Comparison of ENCODE assay signal across 9 mouse cellular contexts in genomic region chr15:94544052-94544636, GRCm38 (mm10). TPM values are rescaled to one million over a fixed set of nuclear protein-coding genes. Genes with fewer than 3 reads are reported as not detected.
DNase-seq lines count a peak whose midpoint lies in the region; ATAC-seq and TF ChIP-seq lines count a peak whose summit lies in the region.
"Had no signal": no experiment of that assay in that cellular context is flagged by ENCODE, and none has a peak within 500 bp of the region (broad histone marks: within the 10 kb centered on the region; RNA-seq: fewer than 3 reads in every experiment).

No protein-coding gene starts in this region.

- H3K79me2 ChIP-seq in C2C12 (ENCODE audit: control insufficient read depth, insufficient read depth): no peaks in the 10 kb centered on the region

- ATAC-seq in heart, embryonic 11.5 days (replicated peaks; ENCODE audit: insufficient number of reproducible peaks, low FRiP score, low TSS enrichment): no peak
- no peak for ATAC-seq in forebrain, embryonic 12.5 days (ENCODE audit: low FRiP score)
- no peak for ATAC-seq in liver, embryonic 13.5 days (ENCODE audit: low read depth)

- H3ac ChIP-seq in C2C12 (ENCODE audit: control insufficient read depth, insufficient read length, low read depth): peak overlapping the region; percentile 85

- WGBS in heart, embryonic 11.5 days (ENCODE audit: insufficient replicate concordance): 44% methylated on average over 9 of the region's 9 CpGs
- WGBS in forebrain, embryonic 12.5 days: 39% methylated on average over 9 of the region's 9 CpGs
- WGBS in liver, embryonic 13.5 days (ENCODE audit: insufficient replicate concordance): 32% methylated on average over 9 of the region's 9 CpGs

- no peak overlapping the region for H3K27ac ChIP-seq in heart, embryonic 11.5 days (ENCODE audit: low read depth, low read length)
- no peak overlapping the region for H3K27ac ChIP-seq in forebrain, embryonic 12.5 days
- H3K27ac ChIP-seq in liver, embryonic 13.5 days: peak overlapping the region; percentile 32; the same call in 1 of the 2 replicates

- peaks cover 2% of the 10 kb centered on the region for H3K79me3 ChIP-seq in C2C12 (ENCODE audit: low read depth)

- no peaks in the 10 kb centered on the region for H3K9me3 ChIP-seq in heart, embryonic 11.5 days (replicated peaks; ENCODE audit: control insufficient read depth, low read length)
- H3K9me3 ChIP-seq in forebrain, embryonic 12.5 days: no peaks in the 10 kb centered on the region
- H3K9me3 ChIP-seq in liver, embryonic 13.5 days (replicated peaks): no peaks in the 10 kb centered on the region

- no peaks in the 10 kb centered on the region for H3K36me3 ChIP-seq in heart, embryonic 11.5 days (ENCODE audit: control insufficient read depth, insufficient read depth, low read length)
- no peaks in the 10 kb centered on the region for H3K36me3 ChIP-seq in C2C12 (ENCODE audit: control insufficient read depth, insufficient read depth)
- no peaks in the 10 kb centered on the region for H3K36me3 ChIP-seq in forebrain, embryonic 12.5 days (replicated peaks)
- H3K36me3 ChIP-seq in liver, embryonic 13.5 days: peaks cover 2% of the 10 kb centered on the region; the same call in 1 of the 2 replicates

- H3K27me3 ChIP-seq in heart, embryonic 11.5 days (ENCODE audit: control insufficient read depth, insufficient read depth, low read length): no peaks in the 10 kb centered on the region
- H3K27me3 ChIP-seq in C2C12 (ENCODE audit: control insufficient read depth, insufficient read depth, insufficient read length): no peaks in the 10 kb centered on the region
- no peaks in the 10 kb centered on the region for H3K27me3 ChIP-seq in forebrain, embryonic 12.5 days
- H3K27me3 ChIP-seq in liver, embryonic 13.5 days: no peaks in the 10 kb centered on the region
- H3K27me3 ChIP-seq: Patski had no signal

- intact Hi-C loops in heart, postnatal 36 days (cut with DNase I): loop anchor here (5.0 kb wide), 1 partner anchor 48 kb away; no protein-coding TSS in a partner anchor

- no peak for DNase-seq in heart, postnatal 36 days
- DNase-seq in liver, embryonic 13.5 days: no peak
- no peak for DNase-seq in frontal cortex, postnatal 36 days (ENCODE audit: low spot score in 2 of 2)
- no peak for DNase-seq in gastrocnemius, adult 8-10 months (ENCODE audit: low spot score in 2 of 2)
- DNase-seq in right cerebral cortex, postnatal 14 days: no peak

- H3K9ac ChIP-seq in heart, embryonic 11.5 days (ENCODE audit: low read depth, low read length): peak overlapping the region; percentile 75
- H3K9ac ChIP-seq in forebrain, embryonic 12.5 days: peak overlapping the region; percentile 60
- peak overlapping the region; percentile 72 for H3K9ac ChIP-seq in liver, embryonic 13.5 days

- peak overlapping the region; percentile 65 for H3K4me2 ChIP-seq in heart, embryonic 11.5 days
- peak overlapping the region; percentile 67 for H3K4me2 ChIP-seq in forebrain, embryonic 12.5 days
- H3K4me2 ChIP-seq in liver, embryonic 13.5 days: peak overlapping the region; percentile 80

- no peak for TF ChIP-seq CTCF in C2C12 (IDR thresholded peaks at IDR 0.05; ENCODE audit: control insufficient read depth, insufficient read depth, insufficient read length)

- H3K4me1 ChIP-seq in heart, embryonic 11.5 days (ENCODE audit: control insufficient read depth, insufficient read depth, low read length): peaks cover 5% of the 10 kb centered on the region
- H3K4me1 ChIP-seq in forebrain, embryonic 12.5 days: peaks cover 5% of the 10 kb centered on the region; the same call in 1 of the 2 replicates
- peaks cover 20% of the 10 kb centered on the region for H3K4me1 ChIP-seq in liver, embryonic 13.5 days (replicated peaks)

- peak overlapping the region; percentile 71 for H3K4me3 ChIP-seq in heart, embryonic 11.5 days (ENCODE audit: low read depth, low read length)
- H3K4me3 ChIP-seq in C2C12 (ENCODE audit: insufficient read depth, poor library complexity, severe bottlenecking): peak overlapping the region; percentile 63
- peak overlapping the region; percentile 56 for H3K4me3 ChIP-seq in forebrain, embryonic 12.5 days (replicated peaks)
- H3K4me3 ChIP-seq in liver, embryonic 13.5 days (replicated peaks): peak overlapping the region; percentile 76

TF ChIP-seq in C2C12, 6 proteins besides CTCF, POLR2A, EP300 and RAD21:
- TF ChIP-seq MYOG (IDR thresholded peaks at IDR 0.05; ENCODE audit: control insufficient read depth, extremely low read depth, insufficient read length) (no peak), USF1 (IDR thresholded peaks at IDR 0.05; ENCODE audit: low read depth) (no peak), CEBPB (IDR thresholded peaks at IDR 0.05; ENCODE audit: low read depth) (no peak), FOSL1 (IDR thresholded peaks at IDR 0.05; ENCODE audit: insufficient read depth, low read length, poor library complexity, severe bottlenecking) (no peak), MAX (IDR thresholded peaks at IDR 0.05) (no peak), MYOD1 (IDR thresholded peaks at IDR 0.05; ENCODE audit: control insufficient read depth, insufficient read length, low read depth) (no peak)

RNA-seq across cellular contexts. Expression of gene Irak4, which starts 0.7 kb away (rescaled TPM):
- 3.9 and 4.1 TPM in 2 replicates for polyA plus RNA-seq in heart, embryonic 11.5 days (2014; fragmentation: Nextera tagmentation; extraction: Ambion mirVana)
- total RNA-seq in heart, postnatal 36 days (2021): 1 to 10 TPM; 5.9 to 6.2 TPM
- 5.1 TPM for polyA plus RNA-seq in C2C12 (2012; fragmentation: generic; extraction: Trizol)
- 2.6 and 2.8 TPM in 2 replicates for polyA plus RNA-seq in forebrain, embryonic 12.5 days (2016; fragmentation: Nextera tagmentation; extraction: Ambion mirVana)
- polyA plus RNA-seq in liver, embryonic 13.5 days (2015; fragmentation: Nextera tagmentation; extraction: Ambion mirVana): 3.8 and 4.6 TPM in 2 replicates
- total RNA-seq in gastrocnemius, adult 8-10 months (2022): 1 to 10 TPM in 3 of 4 experiments, under 1 TPM in 1; 0.73 to 1.9 (median 1.4) TPM

RNA-seq across cellular contexts. Expression of gene Pus7l, which starts 0.8 kb away (rescaled TPM):
- 4.7 and 5.9 TPM in 2 replicates for polyA plus RNA-seq in heart, embryonic 11.5 days (2014; fragmentation: Nextera tagmentation; extraction: Ambion mirVana)
- total RNA-seq in heart, postnatal 36 days (2021): 1 to 10 TPM; 1.8 to 2.2 TPM
- polyA plus RNA-seq in C2C12 (2012; fragmentation: generic; extraction: Trizol): 7.2 TPM
- polyA plus RNA-seq in forebrain, embryonic 12.5 days (2016; fragmentation: Nextera tagmentation; extraction: Ambion mirVana): 7.3 and 7.8 TPM in 2 replicates
- 5.1 and 5.8 TPM in 2 replicates for polyA plus RNA-seq in liver, embryonic 13.5 days (2015; fragmentation: Nextera tagmentation; extraction: Ambion mirVana)
- total RNA-seq in gastrocnemius, adult 8-10 months (2022): 1 to 10 TPM; 1.2 to 1.9 (median 1.4) TPM

RNA-seq across cellular contexts. Expression of gene Twf1, which starts 45.5 kb away (rescaled TPM):
- 54.5 and 55.0 TPM in 2 replicates for polyA plus RNA-seq in heart, embryonic 11.5 days (2014; fragmentation: Nextera tagmentation; extraction: Ambion mirVana)
- 10 to 100 TPM; 15.0 to 16.5 TPM for total RNA-seq in heart, postnatal 36 days (2021)
- 47.5 TPM for polyA plus RNA-seq in C2C12 (2012; fragmentation: generic; extraction: Trizol)
- polyA plus RNA-seq in forebrain, embryonic 12.5 days (2016; fragmentation: Nextera tagmentation; extraction: Ambion mirVana): 101 and 109 TPM in 2 replicates
- 32.4 and 34.2 TPM in 2 replicates for polyA plus RNA-seq in liver, embryonic 13.5 days (2015; fragmentation: Nextera tagmentation; extraction: Ambion mirVana)
- total RNA-seq in gastrocnemius, adult 8-10 months (2022): 1 to 10 TPM; 4.4 to 8.9 (median 6.4) TPM
